Mouse (Mus musculus): ENCODE data around the gene Dad1. TPM values are rescaled to one million over a fixed set of nuclear protein-coding genes. Genes with fewer than 3 reads are reported as not detected.

Gene Dad1
- polyA plus RNA-seq, 1 experiment from 2014 or later, result 65.9 TPM

GRCm38 (mm10) chr14:54261386-54261785 lies 7.5 kb upstream of the Dad1 start:
- H3K4me3 ChIP-seq (ENCODE audit: inconsistent target), result no peak overlapping the region
- peaks cover 16% of the 10 kb centered on the region; the same call in 1 of the 2 replicates for H3K79me2 ChIP-seq (ENCODE audit: inconsistent target)
- H3K36me3 ChIP-seq (ENCODE audit: inconsistent target), result peaks cover 42% of the 10 kb centered on the region
- no peak overlapping the region for H3K27ac ChIP-seq
- WGBS (ENCODE audit: missing documents), result 90% methylated on average over 2 of the region's 2 CpGs

- Histone ChIP-seq H3K36me3 (ENCODE audit: inconsistent target) (peaks cover 32% of the 10 kb centered on the region), H3K4me3 (ENCODE audit: inconsistent target) (peak overlapping the region; percentile 94; the same call in 1 of the 2 replicates), H3K27ac (no peak overlapping the region), H3K79me2 (ENCODE audit: inconsistent target) (peaks cover 16% of the 10 kb centered on the region; the same call in 1 of the 2 replicates)
- 27% methylated on average over 2 of the region's 2 CpGs for WGBS (ENCODE audit: missing documents)
Observed at GRCm38 (mm10) chr14:54260196-54260595, 6.3 kb upstream of the Dad1 start.

GRCm38 (mm10) chr14:54259722-54260085 lies 5.8 kb upstream of the Dad1 start:
- 9% methylated on average over 8 of the region's 8 CpGs for WGBS (ENCODE audit: missing documents)
- Histone ChIP-seq H3K36me3 (ENCODE audit: inconsistent target) (peaks cover 27% of the 10 kb centered on the region), H3K4me3 (ENCODE audit: inconsistent target) (peak overlapping the region; percentile 94), H3K79me2 (ENCODE audit: inconsistent target) (peaks cover 16% of the 10 kb centered on the region; the same call in 1 of the 2 replicates), H3K27ac (peak overlapping the region; percentile 62)

- Histone ChIP-seq H3K79me2 (ENCODE audit: inconsistent target) (peaks cover 16% of the 10 kb centered on the region; the same call in 1 of the 2 replicates), H3K36me3 (ENCODE audit: inconsistent target) (peaks cover 22% of the 10 kb centered on the region), H3K27ac (peak overlapping the region; percentile 62), H3K4me3 (ENCODE audit: inconsistent target) (peak overlapping the region; percentile 94)
- under 1% methylated on average over 35 of the region's 35 CpGs for WGBS (ENCODE audit: missing documents)
Observed at GRCm38 (mm10) chr14:54259003-54259721, 5.3 kb upstream of the Dad1 start.

GRCm38 (mm10) chr14:54258131-54258670 lies 4.3 kb upstream of the Dad1 start:
- H3K27ac ChIP-seq, result no peak overlapping the region

GRCm38 (mm10) chr14:54254670-54255202 lies 832 bp upstream of the Dad1 start:
- peak overlapping the region; percentile 93 for H3K4me3 ChIP-seq (ENCODE audit: inconsistent target)
- peak overlapping the region; percentile 53 for H3K27ac ChIP-seq
- H3K36me3 ChIP-seq (ENCODE audit: inconsistent target), result no peaks in the 10 kb centered on the region
- 75% methylated on average over 12 of the region's 12 CpGs for WGBS (ENCODE audit: missing documents)
- H3K79me2 ChIP-seq (ENCODE audit: inconsistent target), result peaks cover 39% of the 10 kb centered on the region

More at GRCm38 (mm10) chr14:54258131-54258670, 4.3 kb upstream of the Dad1 start:
- Histone ChIP-seq H3K4me3 (ENCODE audit: inconsistent target) (no peak overlapping the region), H3K79me2 (ENCODE audit: inconsistent target) (peaks cover 20% of the 10 kb centered on the region), H3K36me3 (ENCODE audit: inconsistent target) (peaks cover 13% of the 10 kb centered on the region; the same call in 1 of the 2 replicates)
- 91% methylated on average over 7 of the region's 7 CpGs for WGBS (ENCODE audit: missing documents)

- no peak overlapping the region for H3K27ac ChIP-seq
- no peak overlapping the region for H3K4me3 ChIP-seq (ENCODE audit: inconsistent target)
- H3K79me2 ChIP-seq (ENCODE audit: inconsistent target), result peaks cover 73% of the 10 kb centered on the region
- 84% methylated on average over 4 of the region's 4 CpGs for whole genome bisulfite sequencing (ENCODE audit: missing documents)
- peaks cover under 1% of the 10 kb centered on the region; the same call in 1 of the 2 replicates for H3K36me3 ChIP-seq (ENCODE audit: inconsistent target)
Observed at GRCm38 (mm10) chr14:54250122-54250521, 3.8 kb downstream of the Dad1 start.

- WGBS (ENCODE audit: missing documents), result 84% methylated on average over 9 of the region's 9 CpGs
- Histone ChIP-seq H3K36me3 (ENCODE audit: inconsistent target) (peaks cover 6% of the 10 kb centered on the region; the same call in 1 of the 2 replicates), H3K79me2 (ENCODE audit: inconsistent target) (peaks cover 73% of the 10 kb centered on the region), H3K4me3 (ENCODE audit: inconsistent target) (no peak overlapping the region), H3K27ac (no peak overlapping the region)
Observed at GRCm38 (mm10) chr14:54249326-54249725, 4.6 kb downstream of the Dad1 start.

GRCm38 (mm10) chr14:54246232-54246631 lies 7.7 kb downstream of the Dad1 start:
- Histone ChIP-seq H3K27ac (no peak overlapping the region), H3K36me3 (ENCODE audit: inconsistent target) (peaks cover 30% of the 10 kb centered on the region), H3K79me2 (ENCODE audit: inconsistent target) (peaks cover 49% of the 10 kb centered on the region), H3K4me3 (ENCODE audit: inconsistent target) (no peak overlapping the region)
- WGBS (ENCODE audit: missing documents), result 64% methylated on average over 3 of the region's 3 CpGs

GRCm38 (mm10) chr14:54244183-54244582 lies 9.7 kb downstream of the Dad1 start:
- Histone ChIP-seq H3K4me3 (ENCODE audit: inconsistent target) (no peak overlapping the region), H3K79me2 (ENCODE audit: inconsistent target) (peaks cover 29% of the 10 kb centered on the region), H3K27ac (no peak overlapping the region), H3K36me3 (ENCODE audit: inconsistent target) (peaks cover 39% of the 10 kb centered on the region)
- WGBS (ENCODE audit: missing documents), result 100% methylated on average over 3 of the region's 3 CpGs

GRCm38 (mm10) chr14:54240542-54240941 lies 13.4 kb downstream of the Dad1 start:
- Histone ChIP-seq H3K36me3 (ENCODE audit: inconsistent target) (peaks cover 39% of the 10 kb centered on the region), H3K4me3 (ENCODE audit: inconsistent target) (no peak overlapping the region), H3K79me2 (ENCODE audit: inconsistent target) (peaks cover 6% of the 10 kb centered on the region; the same call in 1 of the 2 replicates), H3K27ac (no peak overlapping the region)
- WGBS (ENCODE audit: missing documents), result 99% methylated on average over 5 of the region's 5 CpGs

GRCm38 (mm10) chr14:54239002-54239736 lies 14.7 kb downstream of the Dad1 start:
- H3K4me3 ChIP-seq (ENCODE audit: inconsistent target), result no peak overlapping the region
- H3K27ac ChIP-seq, result no peak overlapping the region
- peaks cover 4% of the 10 kb centered on the region; the same call in 1 of the 2 replicates for H3K79me2 ChIP-seq (ENCODE audit: inconsistent target)
- 13% methylated on average over 6 of the region's 7 CpGs for WGBS (ENCODE audit: missing documents)
- peaks cover 33% of the 10 kb centered on the region for H3K36me3 ChIP-seq (ENCODE audit: inconsistent target)

GRCm38 (mm10) chr14:54236881-54237280 lies 17.0 kb downstream of the Dad1 start:
- Histone ChIP-seq H3K79me2 (ENCODE audit: inconsistent target) (peaks cover 4% of the 10 kb centered on the region; the same call in 1 of the 2 replicates), H3K4me3 (ENCODE audit: inconsistent target) (no peak overlapping the region), H3K36me3 (ENCODE audit: inconsistent target) (peaks cover 15% of the 10 kb centered on the region), H3K27ac (no peak overlapping the region)
- 96% methylated on average over 5 of the region's 5 CpGs for WGBS (ENCODE audit: missing documents)

GRCm38 (mm10) chr14:54235825-54236540 lies 17.9 kb downstream of the Dad1 start:
- H3K27ac ChIP-seq, result no peak overlapping the region
- no peak overlapping the region for H3K4me3 ChIP-seq (ENCODE audit: inconsistent target)
- H3K79me2 ChIP-seq (ENCODE audit: inconsistent target), result peaks cover 4% of the 10 kb centered on the region; the same call in 1 of the 2 replicates
- 97% methylated on average over 5 of the region's 5 CpGs for WGBS (ENCODE audit: missing documents)
- H3K36me3 ChIP-seq (ENCODE audit: inconsistent target), result peaks cover 6% of the 10 kb centered on the region; the same call in 1 of the 2 replicates
